Mouse (Mus musculus): ENCODE data around the gene Ehd3.

DNA sequence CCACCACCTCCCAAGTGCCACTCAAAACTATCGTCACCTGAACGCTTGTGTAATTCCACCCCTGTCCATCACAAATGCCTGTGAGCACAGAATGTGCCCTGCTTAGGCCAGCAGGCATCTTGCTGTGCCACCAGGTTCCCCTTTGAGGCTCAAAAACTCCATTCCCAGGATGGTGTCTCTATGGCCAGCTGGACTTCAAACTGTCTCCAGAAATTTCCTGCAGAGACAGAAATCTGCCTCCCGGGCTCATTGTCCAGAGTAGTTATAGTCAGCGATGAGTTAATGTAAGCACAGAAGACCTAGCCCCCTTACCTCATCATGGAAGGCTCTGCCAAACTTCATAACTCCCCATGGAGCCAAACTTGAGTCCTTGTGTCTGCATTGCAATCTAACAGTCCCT lies 33.3 kb downstream of the Ehd3 start:
- no peak for TF ChIP-seq CTCF (IDR thresholded peaks at IDR 0.05; ENCODE audit: low read depth, low read length)
- TF ChIP-seq POLR2A (IDR thresholded peaks at IDR 0.05; ENCODE audit: insufficient read depth, low read length) = no peak
